Mouse (Mus musculus) MEL (cell line): ENCODE measurements around the gene Zcchc24. TPM values are rescaled to one million over a fixed set of nuclear protein-coding genes. Genes with fewer than 3 reads are reported as not detected.

Source experiments
- DNase-seq: peaks from one replicate; pipeline ENCODE4 v3.0.0; 2011; ENCODE audit warnings: low read depth, low spot score
- H3K27ac ChIP-seq: 2 replicates; pipeline ENCODE4 v1.5.1; 2012; ENCODE audit warnings: low read depth, mild to moderate bottlenecking, control low read depth, low read length, moderate library complexity; ENCODE audit not compliant: control insufficient read depth
- H3K27me3 ChIP-seq, 2 experiments: fragments of 150-350 bp in 1 of 2; sonication (generic) in 1 of 2; 2 replicates each; pipeline ENCODE4 v1.6.1; 2012; ENCODE audit warnings: low read length in 2 of 2, mild to moderate bottlenecking in 2 of 2, improper control_type of control experiment in 1 of 2, moderate library complexity in 1 of 2; ENCODE audit not compliant: insufficient read depth in 2 of 2, control insufficient read depth in 1 of 2
- H3K36me3 ChIP-seq, 2 experiments: 2 replicates each; pipeline ENCODE4 v1.6.1; 2012 to 2014; ENCODE audit warnings: low read length in 2 of 2, improper control_type of control experiment in 1 of 2, inconsistent platforms in 1 of 2, mild to moderate bottlenecking in 1 of 2; ENCODE audit not compliant: insufficient read depth in 2 of 2, control insufficient read depth in 1 of 2
- H3K4me1 ChIP-seq, 2 experiments: fragments of 150-350 bp in 1 of 2; sonication (generic) in 1 of 2; 2 replicates each; pipeline ENCODE4 v1.6.1; 2012; ENCODE audit warnings: low read length in 2 of 2, improper control_type of control experiment in 1 of 2, mild to moderate bottlenecking in 1 of 2; ENCODE audit not compliant: insufficient read depth in 2 of 2, control insufficient read depth in 1 of 2
- H3K4me3 ChIP-seq, 2 experiments: fragments of 150-350 bp in 1 of 2; sonication (generic) in 1 of 2; 2 replicates each; pipeline ENCODE4 v1.5.1; 2012; ENCODE audit warnings: low read depth in 2 of 2, low read length in 2 of 2, mild to moderate bottlenecking in 2 of 2, moderate library complexity in 2 of 2, control low read depth in 1 of 2, improper control_type of control experiment in 1 of 2; ENCODE audit not compliant: control insufficient read depth in 1 of 2, insufficient read depth in 1 of 2
- H3K79me2 ChIP-seq: 2 replicates; pipeline ENCODE4 v1.6.1; 2012; ENCODE audit warnings: mild to moderate bottlenecking, low read length, moderate library complexity; ENCODE audit not compliant: control insufficient read depth, poor library complexity, insufficient read depth
- H3K9ac ChIP-seq: 2 replicates; pipeline ENCODE4 v1.6.1; 2012; ENCODE audit warnings: low read depth, mild to moderate bottlenecking, control low read depth, low read length, moderate library complexity; ENCODE audit not compliant: control insufficient read depth, poor library complexity, severe bottlenecking
- H3K9me3 ChIP-seq: fragments of 150-350 bp; sonication (generic); replicated peaks from 2 replicates; pipeline ENCODE4 v1.6.1; 2012; ENCODE audit warnings: mild to moderate bottlenecking, low read length, improper control_type of control experiment, moderate library complexity; ENCODE audit not compliant: insufficient read depth
- BHLHE40 ChIP-seq: IDR thresholded peaks from 2 replicates; pipeline ENCODE4 v1.6.1; 2012; ENCODE audit warnings: low read depth, mild to moderate bottlenecking, inconsistent platforms, low read length, improper control_type of control experiment, borderline replicate concordance
- CHD2 ChIP-seq: IDR thresholded peaks from 2 replicates; pipeline ENCODE4 v1.6.1; 2011; ENCODE audit warnings: low read length, improper control_type of control experiment
- CTCF ChIP-seq, 3 experiments: IDR thresholded peaks in 2 of 3; conservative IDR thresholded peaks in 1 of 3; 2 replicates each; pipeline ENCODE4 v1.5.1; 2011 to 2012; ENCODE audit warnings: low read length in 3 of 3, low read depth in 2 of 3, mild to moderate bottlenecking in 2 of 3, improper control_type of control experiment in 1 of 3, inconsistent platforms in 1 of 3, mixed read lengths in 1 of 3, moderate library complexity in 1 of 3; ENCODE audit not compliant: control insufficient read depth in 1 of 3, insufficient read depth in 1 of 3, poor library complexity in 1 of 3, severe bottlenecking in 1 of 3
- ELF1 ChIP-seq: IDR thresholded peaks from 2 replicates; pipeline ENCODE4 v1.6.1; 2014; ENCODE audit warnings: low read depth, mild to moderate bottlenecking, inconsistent platforms, low read length, improper control_type of control experiment, moderate library complexity
- EP300 ChIP-seq, 2 experiments: IDR thresholded peaks; 2 replicates each; pipeline ENCODE4 v1.6.1; 2011; ENCODE audit warnings: improper control_type of control experiment in 2 of 2, low read length in 2 of 2, low read depth in 1 of 2, mild to moderate bottlenecking in 1 of 2
- ETS1 ChIP-seq: IDR thresholded peaks from 2 replicates; pipeline ENCODE4 v1.6.1; 2012; ENCODE audit warnings: low read depth, mild to moderate bottlenecking, inconsistent platforms, low read length, improper control_type of control experiment, moderate library complexity
- HCFC1 ChIP-seq: IDR thresholded peaks from 2 replicates; pipeline ENCODE4 v1.6.1; 2012; ENCODE audit warnings: low read depth, mild to moderate bottlenecking, inconsistent platforms, low read length, improper control_type of control experiment, moderate library complexity
- MAFK ChIP-seq: IDR thresholded peaks from 2 replicates; pipeline ENCODE4 v1.6.1; 2011; ENCODE audit warnings: low read depth, mild to moderate bottlenecking, low read length, improper control_type of control experiment, borderline replicate concordance
- MAZ ChIP-seq: IDR thresholded peaks from 2 replicates; pipeline ENCODE4 v1.6.1; 2012; ENCODE audit warnings: low read depth, mild to moderate bottlenecking, inconsistent platforms, low read length, improper control_type of control experiment
- MEF2A ChIP-seq: IDR thresholded peaks from 2 replicates; pipeline ENCODE4 v1.6.1; 2014; ENCODE audit warnings: low read depth, mild to moderate bottlenecking, inconsistent platforms, low read length, improper control_type of control experiment; ENCODE audit not compliant: poor library complexity, insufficient replicate concordance, severe bottlenecking; ENCODE audit errors: extremely low read depth
- MXI1 ChIP-seq: IDR thresholded peaks from 2 replicates; pipeline ENCODE4 v1.6.1; 2011; ENCODE audit warnings: mild to moderate bottlenecking, low read depth, low read length, improper control_type of control experiment
- MYB ChIP-seq: IDR thresholded peaks from 2 replicates; pipeline ENCODE4 v1.6.1; 2011; ENCODE audit warnings: mild to moderate bottlenecking, low read depth, low read length, improper control_type of control experiment
- MYC ChIP-seq: IDR thresholded peaks from 2 replicates; pipeline ENCODE4 v1.6.1; 2011; ENCODE audit warnings: low read depth, mild to moderate bottlenecking, low read length, improper control_type of control experiment, moderate library complexity
- RAD21 ChIP-seq: IDR thresholded peaks from 2 replicates; pipeline ENCODE4 v1.6.1; 2011; ENCODE audit warnings: mild to moderate bottlenecking, low read depth, low read length, improper control_type of control experiment
- RCOR1 ChIP-seq: IDR thresholded peaks from 2 replicates; pipeline ENCODE4 v1.6.1; 2012; ENCODE audit warnings: low read depth, mild to moderate bottlenecking, inconsistent platforms, low read length, improper control_type of control experiment
- SMC3 ChIP-seq: IDR thresholded peaks from 2 replicates; pipeline ENCODE4 v1.6.1; 2011; ENCODE audit warnings: low read depth, low read length, improper control_type of control experiment
- TBP ChIP-seq: IDR thresholded peaks from 2 replicates; pipeline ENCODE4 v1.8.0; 2011; ENCODE audit warnings: low read depth, low read length, improper control_type of control experiment
- TCF12 ChIP-seq: IDR thresholded peaks from 2 replicates; pipeline ENCODE4 v1.6.1; 2014; ENCODE audit warnings: low read depth, mild to moderate bottlenecking, inconsistent platforms, low read length, improper control_type of control experiment, moderate library complexity
- USF1 ChIP-seq: IDR thresholded peaks from 2 replicates; pipeline ENCODE4 v1.6.1; 2014; ENCODE audit warnings: low read depth, mild to moderate bottlenecking, inconsistent platforms, low read length, improper control_type of control experiment, moderate library complexity
- USF2 ChIP-seq, 2 experiments: IDR thresholded peaks; 2 replicates each; pipeline ENCODE4 v1.6.1; 2011 to 2012; ENCODE audit warnings: improper control_type of control experiment in 2 of 2, low read length in 2 of 2, borderline replicate concordance in 1 of 2, inconsistent platforms in 1 of 2, low read depth in 1 of 2, mild to moderate bottlenecking in 1 of 2; ENCODE audit not compliant: insufficient read depth in 1 of 2
- ZC3H11A ChIP-seq: IDR thresholded peaks from 2 replicates; pipeline ENCODE4 v1.6.1; 2012; ENCODE audit warnings: low read depth, mild to moderate bottlenecking, inconsistent platforms, low read length, improper control_type of control experiment
- ZMIZ1 ChIP-seq: IDR thresholded peaks from 2 replicates; pipeline ENCODE4 v1.6.1; 2012; ENCODE audit warnings: low read depth, mild to moderate bottlenecking, inconsistent platforms, low read length, improper control_type of control experiment, moderate library complexity
- ZNF384 ChIP-seq: IDR thresholded peaks from 2 replicates; pipeline ENCODE4 v1.6.1; 2012; ENCODE audit warnings: low read depth, mild to moderate bottlenecking, inconsistent platforms, low read length, improper control_type of control experiment
- polyA plus RNA-seq, 2 experiments: library from polyadenylated mRNA; stranded (reverse) in 1 of 2; unstranded in 1 of 2; fragments of >175 nt in 1 of 2; fragments of >200 nt in 1 of 2; gene quantifications; 2 replicates each; pipeline versions ENCODE4 v1.2.1 to v1.2.4; 2012; ENCODE audit warnings: low replicate concordance in 2 of 2, low read depth in 1 of 2; ENCODE audit not compliant: insufficient read length in 2 of 2, insufficient read depth in 1 of 2, missing spikeins in 1 of 2
- total RNA-seq: library from RNA; depleted of rRNA; stranded (reverse); fragments of 300-350 nt; gene quantifications from 2 replicates; pipeline ENCODE4 v1.2.3, GENCODE M21; 2012

The Zcchc24 gene
- total and polyA plus RNA-seq, 3 experiments: 2.3 to 8.7 TPM; not detected in 1

DNA sequence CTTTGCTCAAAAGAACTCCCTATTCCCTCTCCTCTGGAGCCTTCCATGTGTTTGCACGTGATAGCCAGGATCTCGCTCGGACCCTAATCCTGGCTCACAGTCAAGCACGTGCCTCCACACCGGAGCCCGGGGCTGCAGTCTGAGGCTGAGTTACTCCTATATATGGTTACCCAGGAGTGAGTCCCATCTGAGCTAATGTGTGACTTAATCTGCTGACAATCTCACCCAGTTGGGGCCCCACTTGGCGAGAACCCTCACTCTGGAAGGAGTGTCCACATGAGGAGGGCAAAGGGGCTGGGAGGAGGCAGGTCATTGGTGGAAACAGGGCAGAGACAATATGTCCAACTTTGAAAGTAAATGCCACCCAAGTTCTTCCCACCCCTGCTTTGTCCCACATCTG, 57.7 kb downstream of the Zcchc24 start:
- no peaks in the 10 kb centered on the region; a peak in 1 of 4 replicates for H3K36me3 ChIP-seq
- no peaks in the 10 kb centered on the region for H3K9me3 ChIP-seq
- H3K4me1 ChIP-seq: 0 out of 4 replicates have a peak, but pooled peaks cover 0 to 6% of the 10 kb centered on the region in 2 experiments
- DNase-seq: no peak
- H3K27me3 ChIP-seq: no peaks in the 10 kb centered on the region
- no peak overlapping the region for H3K27ac ChIP-seq
- no peak for TF ChIP-seq RCOR1
- no peak for TF ChIP-seq ZMIZ1
- no peak for TF ChIP-seq TCF12
- TF ChIP-seq MAFK: no peak
- no peak for TF ChIP-seq USF1
- TF ChIP-seq BHLHE40: no peak
- TF ChIP-seq MAZ: no peak
- TF ChIP-seq ZNF384: no peak
- no peak for TF ChIP-seq SMC3
- TF ChIP-seq MYC: no peak
- no peak for TF ChIP-seq TBP
- no peak for TF ChIP-seq ZC3H11A
- TF ChIP-seq RAD21: no peak
- TF ChIP-seq MYB: no peak
- no peak for TF ChIP-seq CTCF (IDR thresholded peaks at IDR 0.05 in 2 of 3, conservative IDR thresholded peaks at IDR 0.05 in 1 of 3; ENCODE audit: control insufficient read depth in 1 of 3, insufficient read depth in 1 of 3, low read depth in 2 of 3, low read length in 3 of 3, poor library complexity in 1 of 3, severe bottlenecking in 1 of 3)
- no peak for TF ChIP-seq EP300 (IDR thresholded peaks at IDR 0.05; ENCODE audit: low read depth in 1 of 2, low read length in 2 of 2)
- no peak for TF ChIP-seq ETS1
- TF ChIP-seq CHD2: no peak
- TF ChIP-seq HCFC1: no peak
- H3K79me2 ChIP-seq: no peaks in the 10 kb centered on the region
- H3K4me3 ChIP-seq: no peak overlapping the region
- H3K9ac ChIP-seq: no peak overlapping the region

DNA sequence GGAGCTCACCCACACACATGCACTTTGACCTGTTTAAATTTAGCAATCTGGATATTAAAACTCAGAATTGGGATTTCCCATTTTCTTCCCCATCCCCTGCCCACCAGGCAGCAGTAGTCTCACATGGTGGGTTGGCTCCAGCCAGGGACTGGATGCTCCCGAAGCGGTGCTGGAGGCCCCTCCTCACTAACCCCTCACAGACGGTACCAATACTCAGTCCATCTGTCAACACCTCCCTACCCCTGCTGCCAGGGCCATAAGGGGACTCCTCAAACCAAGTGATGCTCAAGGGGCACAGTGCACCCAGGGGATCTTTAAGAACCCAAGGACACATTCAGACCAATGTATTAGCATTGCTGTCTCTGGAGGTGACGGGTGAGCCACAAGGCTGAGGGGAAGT, 58.2 kb downstream of the Zcchc24 start:
- H3K9me3 ChIP-seq: no peaks in the 10 kb centered on the region
- H3K27me3 ChIP-seq: no peaks in the 10 kb centered on the region
- no peak overlapping the region for H3K4me3 ChIP-seq
- no peak overlapping the region for H3K27ac ChIP-seq
- H3K4me1 ChIP-seq: 0 out of 4 replicates have a peak, but pooled peaks cover 0 to 6% of the 10 kb centered on the region in 2 experiments
- no peaks in the 10 kb centered on the region for H3K79me2 ChIP-seq
- DNase-seq: no peak
- TF ChIP-seq ETS1: no peak
- no peak for TF ChIP-seq MXI1
- TF ChIP-seq EP300 (IDR thresholded peaks at IDR 0.05; ENCODE audit: low read depth in 1 of 2, low read length in 2 of 2): no peak
- no peak for TF ChIP-seq MEF2A
- TF ChIP-seq USF2 (IDR thresholded peaks at IDR 0.05; ENCODE audit: borderline replicate concordance in 1 of 2, insufficient read depth in 1 of 2, low read depth in 1 of 2, low read length in 2 of 2): no peak
- no peak for TF ChIP-seq HCFC1
- TF ChIP-seq ELF1: no peak
- H3K36me3 ChIP-seq: no peaks in the 10 kb centered on the region; a peak in 1 of 4 replicates
- no peak overlapping the region for H3K9ac ChIP-seq
